Mouse (Mus musculus) adrenal gland, postnatal 36 days (tissue): ENCODE measurements around the gene 4930524B15Rik. TPM values are rescaled to one million over a fixed set of nuclear protein-coding genes. Genes with fewer than 3 reads are reported as not detected.
A peak's percentile ranks its signal among the peaks of the same experiment; 100 is the strongest.
"Not testable (repeated sequence)": the region's sequence is repeated elsewhere in the genome, so short reads cannot be mapped to it uniquely, and the experiment has no call there.

Source experiments
- DNase-seq, 2 experiments: peaks; one replicate each; pipeline ENCODE4 v3.0.0; 2021; ENCODE audit warnings: mixed read lengths in 1 of 2
- total RNA-seq, 2 experiments: library from RNA; stranded (reverse); gene quantifications; 2 replicates each; pipeline ENCODE4 v1.2.3; 2021

Gene 4930524B15Rik
- total RNA-seq, 2 experiments from 2014 or later: not detected

- DNase-seq: no peak
Observed at GRCm38 (mm10) chr11:31984786-31985185, 19.4 kb downstream of the 4930524B15Rik start.

DNA sequence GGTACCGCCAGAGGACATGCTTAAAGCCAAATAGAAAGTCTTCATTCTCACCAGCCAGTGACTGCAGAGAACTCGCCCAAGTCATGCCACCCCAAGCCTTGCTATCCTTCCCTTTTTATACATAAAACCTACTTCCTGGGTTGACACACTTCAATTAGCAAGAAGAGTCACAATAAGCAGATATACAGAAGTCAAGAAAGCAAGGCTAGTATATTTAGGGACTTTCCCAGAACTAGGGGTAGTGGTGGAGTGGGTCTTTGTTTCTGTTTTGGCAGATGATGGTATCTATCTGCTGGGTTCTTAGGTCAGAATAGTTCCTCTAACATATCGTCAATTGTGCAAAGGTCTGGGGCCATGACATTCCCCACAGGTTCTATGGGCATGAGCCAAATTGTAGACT, 27.1 kb downstream of the 4930524B15Rik start:
- DNase-seq: no peak

DNA sequence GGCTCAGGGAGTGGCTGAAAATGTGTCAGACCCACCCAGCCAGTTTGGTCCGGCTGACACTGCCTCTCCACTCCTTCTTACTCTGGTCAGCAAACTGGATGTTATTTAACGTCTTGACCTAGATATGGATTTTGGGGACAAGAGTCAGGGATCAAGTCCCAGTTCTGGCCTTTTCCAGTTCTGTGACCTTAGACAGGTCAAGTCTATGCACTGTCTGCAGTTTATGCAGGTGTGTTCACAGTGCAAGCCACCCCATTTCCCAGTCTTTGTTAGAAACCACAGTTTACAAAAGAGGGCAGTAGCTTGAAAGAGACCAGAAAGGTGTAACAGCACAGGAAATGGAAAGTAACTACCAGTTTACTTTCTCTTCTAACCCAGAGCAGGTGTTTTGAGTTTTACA, 34.3 kb downstream of the 4930524B15Rik start:
- DNase-seq: no peak

DNA sequence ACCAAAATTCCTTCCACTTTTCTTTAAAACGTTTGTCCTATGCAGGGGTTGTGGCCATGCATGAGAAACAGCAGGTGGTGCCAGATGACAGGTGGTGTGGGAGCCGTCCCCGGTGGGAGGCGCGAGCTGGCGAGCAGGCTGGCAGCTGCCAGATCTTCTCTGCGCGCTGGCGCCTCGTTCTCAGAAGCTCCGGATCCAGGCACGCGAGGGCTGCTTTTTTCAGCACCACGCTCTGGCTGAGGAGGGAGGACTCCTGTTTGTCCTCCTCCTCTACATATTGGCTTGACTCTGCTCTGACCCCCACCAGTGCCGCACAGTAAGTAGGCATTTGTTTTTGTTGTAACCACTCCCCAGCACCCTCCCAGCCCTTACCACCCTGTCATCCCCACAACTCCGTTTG, 34.9 kb downstream of the 4930524B15Rik start, which contains the start of gene Nsg2:
Nsg2 (plus strand) TSS at position 183 of the 400 bp plus-strand sequence.
- DNase-seq: peak; percentile 76 to 79

GRCm38 (mm10) chr11:32001181-32001910, 36.0 kb downstream of the 4930524B15Rik start:
- DNase-seq: no peak

- no peak for DNase-seq
Observed at GRCm38 (mm10) chr11:32002670-32003072, 37.3 kb downstream of the 4930524B15Rik start.

- DNase-seq: not testable (repeated sequence)
Observed at GRCm38 (mm10) chr11:32008049-32008448, 42.7 kb downstream of the 4930524B15Rik start.

DNA sequence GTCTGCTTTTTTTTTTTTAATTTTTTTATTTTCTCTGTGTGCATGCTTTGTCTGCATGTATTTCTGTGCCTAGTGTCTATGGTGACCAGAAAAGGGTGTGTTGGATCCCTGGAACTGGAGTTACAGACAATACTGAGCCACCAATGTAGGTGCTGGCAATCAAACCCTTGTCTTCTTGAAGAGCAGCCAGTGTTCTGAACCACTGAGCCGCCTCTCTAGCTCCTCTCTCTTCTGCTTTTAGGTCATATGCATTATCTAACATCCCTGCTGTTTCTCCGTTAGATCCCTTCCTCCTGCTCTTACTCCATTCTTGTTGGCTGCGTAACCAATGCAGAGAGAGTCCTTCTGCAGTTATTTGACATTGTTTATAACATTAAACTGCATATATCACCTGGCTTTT, 43.5 kb downstream of the 4930524B15Rik start:
- DNase-seq: no peak

GRCm38 (mm10) chr11:32009961-32010662, 44.7 kb downstream of the 4930524B15Rik start:
- DNase-seq: peak; percentile 10 to 17

GRCm38 (mm10) chr11:32010663-32010970, 45.2 kb downstream of the 4930524B15Rik start:
- no peak for DNase-seq

- no peak for DNase-seq
Observed at GRCm38 (mm10) chr11:32011867-32012603, 46.6 kb downstream of the 4930524B15Rik start.

DNA sequence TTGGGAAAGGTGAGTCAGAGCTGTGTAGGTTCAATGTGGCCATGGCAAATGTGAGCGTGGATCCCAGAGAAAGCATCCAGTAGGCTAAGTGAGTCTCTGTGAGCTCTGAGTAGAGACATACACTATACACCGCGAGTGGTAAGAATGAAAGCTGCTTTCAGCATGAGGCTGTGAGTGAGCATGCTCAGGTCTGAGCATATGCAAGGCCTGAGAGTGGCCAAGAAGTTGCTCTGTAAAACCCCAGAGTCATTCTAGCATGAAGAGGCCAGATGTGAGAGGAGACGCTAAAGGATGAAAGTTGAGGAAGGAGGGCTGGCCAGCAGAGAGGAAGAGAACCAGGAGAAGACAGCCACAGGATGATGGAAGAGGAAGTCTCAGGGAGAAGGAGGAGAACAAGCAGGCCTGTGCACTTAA, 47.6 kb downstream of the 4930524B15Rik start:
- no peak for DNase-seq

- no peak for DNase-seq
Observed at GRCm38 (mm10) chr11:32013561-32013960, 48.2 kb downstream of the 4930524B15Rik start.

GRCm38 (mm10) chr11:32018201-32018600, 52.8 kb downstream of the 4930524B15Rik start:
- DNase-seq: no peak

GRCm38 (mm10) chr11:32020031-32020965, 54.9 kb downstream of the 4930524B15Rik start:
- peak; percentile 69 to 80 for DNase-seq

- no peak for DNase-seq
Observed at GRCm38 (mm10) chr11:32026634-32027033, 61.2 kb downstream of the 4930524B15Rik start.

- DNase-seq: no peak
Observed at GRCm38 (mm10) chr11:32027474-32028342, 62.3 kb downstream of the 4930524B15Rik start.

DNA sequence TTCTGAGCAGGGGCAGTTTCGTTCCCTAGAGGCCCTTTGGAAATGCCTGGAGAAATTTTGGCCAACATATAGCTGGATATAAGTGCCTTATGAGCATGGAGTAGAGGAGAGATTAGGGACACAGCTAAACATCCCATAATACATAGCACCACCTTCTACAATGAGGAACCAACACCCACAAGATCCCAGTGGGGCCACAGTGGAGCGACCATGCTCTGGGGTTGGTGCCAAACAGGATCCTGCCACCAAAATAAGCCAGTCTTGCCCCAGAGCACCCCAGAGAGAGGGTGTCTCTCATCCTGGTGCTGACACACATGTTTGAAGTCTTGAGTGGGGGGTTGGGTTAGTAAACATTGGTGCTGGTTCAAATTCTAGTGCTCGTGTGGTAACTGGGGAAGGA, 63.2 kb downstream of the 4930524B15Rik start:
- no peak for DNase-seq
